Mouse (Mus musculus) cortical plate, adult 2 months (tissue): ENCODE data around the gene Lgi1. TPM values are rescaled to one million over a fixed set of nuclear protein-coding genes. Genes with fewer than 3 reads are reported as not detected.

Experiments
- H3K27ac ChIP-seq: fragments of 200-500 bp; 2 replicates; pipeline ENCODE4 v1.5.1; 2012; ENCODE audit warnings: low read length, control low read depth, inconsistent platforms; ENCODE audit not compliant: insufficient read depth
- H3K4me1 ChIP-seq: fragments of 200-500 bp; 2 replicates; pipeline ENCODE4 v1.6.1; 2011; ENCODE audit warnings: low read length; ENCODE audit not compliant: control insufficient read depth, insufficient read depth
- H3K4me3 ChIP-seq: fragments of 200-500 bp; 2 replicates; pipeline ENCODE4 v1.5.1; 2011; ENCODE audit warnings: mild to moderate bottlenecking, low read length, control low read depth; ENCODE audit not compliant: insufficient read depth
- CTCF ChIP-seq: fragments of 200-500 bp; IDR thresholded peaks from 2 replicates; pipeline ENCODE4 v1.5.1; 2011; ENCODE audit warnings: mild to moderate bottlenecking, control low read depth, low read length; ENCODE audit not compliant: insufficient read depth; ENCODE audit errors: extremely low read depth
- POLR2A ChIP-seq: fragments of 200-500 bp; IDR thresholded peaks from 2 replicates; pipeline ENCODE4 v1.6.1; 2011; ENCODE audit warnings: mild to moderate bottlenecking, low read length, control low read depth; ENCODE audit not compliant: insufficient read depth; ENCODE audit errors: extremely low read depth
- polyA plus RNA-seq: library from polyadenylated mRNA; depleted of rRNA; stranded (reverse); fragments of >200 nt; gene quantifications from 2 replicates; pipeline ENCODE4 v1.2.3, GENCODE M21; 2012

Gene Lgi1
- polyA plus RNA-seq, 1 experiment, result 80.9 TPM

GRCm38 (mm10) chr19:38332245-38332644 lies 67.9 kb downstream of the Lgi1 start:
- H3K4me1 ChIP-seq, result peaks cover 1% of the 10 kb centered on the region; the same call in 1 of the 2 replicates
- TF ChIP-seq POLR2A (no peak), CTCF (no peak)

GRCm38 (mm10) chr19:38332820-38333219 lies 68.5 kb downstream of the Lgi1 start:
- Histone ChIP-seq H3K4me1 (peaks cover 1% of the 10 kb centered on the region; the same call in 1 of the 2 replicates), H3K27ac (no peak overlapping the region), H3K4me3 (no peak overlapping the region)
- TF ChIP-seq POLR2A (no peak), CTCF (no peak)

More at GRCm38 (mm10) chr19:38332245-38332644, 67.9 kb downstream of the Lgi1 start:
- Histone ChIP-seq H3K27ac (peak overlapping the region; percentile 22; the same call in 1 of the 2 replicates), H3K4me3 (no peak overlapping the region)

- H3K27ac ChIP-seq, result no peak overlapping the region
- TF ChIP-seq POLR2A (no peak), CTCF (no peak)
- peaks cover 1% of the 10 kb centered on the region; the same call in 1 of the 2 replicates for H3K4me1 ChIP-seq
- no peak overlapping the region for H3K4me3 ChIP-seq
Measured at GRCm38 (mm10) chr19:38336553-38336952, 72.2 kb downstream of the Lgi1 start.

GRCm38 (mm10) chr19:38337332-38337731 lies 73.0 kb downstream of the Lgi1 start:
- no peak for TF ChIP-seq POLR2A
- no peak for TF ChIP-seq CTCF
- Histone ChIP-seq H3K4me3 (no peak overlapping the region), H3K27ac (no peak overlapping the region), H3K4me1 (no peaks in the 10 kb centered on the region)

GRCm38 (mm10) chr19:38339734-38340133 lies 75.4 kb downstream of the Lgi1 start:
- H3K27ac ChIP-seq, result no peak overlapping the region
- TF ChIP-seq POLR2A, result no peak
- TF ChIP-seq CTCF, result no peak
- no peaks in the 10 kb centered on the region for H3K4me1 ChIP-seq
- no peak overlapping the region for H3K4me3 ChIP-seq

- Histone ChIP-seq H3K27ac (no peak overlapping the region), H3K4me1 (no peaks in the 10 kb centered on the region), H3K4me3 (no peak overlapping the region)
- TF ChIP-seq POLR2A (no peak), CTCF (no peak)
Measured at GRCm38 (mm10) chr19:38343246-38343645, 78.9 kb downstream of the Lgi1 start.

- no peak for TF ChIP-seq POLR2A
- TF ChIP-seq CTCF, result no peak
- Histone ChIP-seq H3K4me1 (peaks cover 2% of the 10 kb centered on the region; the same call in 1 of the 2 replicates), H3K27ac (no peak overlapping the region), H3K4me3 (0 out of 2 replicates have a peak overlapping the region, but pooled peaks have one; percentile 18)
Measured at GRCm38 (mm10) chr19:38348271-38349012, 84.1 kb downstream of the Lgi1 start.

- peaks cover 2% of the 10 kb centered on the region; the same call in 1 of the 2 replicates for H3K4me1 ChIP-seq
- TF ChIP-seq POLR2A, result no peak
- no peak for TF ChIP-seq CTCF
- H3K27ac ChIP-seq, result no peak overlapping the region
- 0 out of 2 replicates have a peak overlapping the region, but pooled peaks have one; percentile 18 for H3K4me3 ChIP-seq
Measured at GRCm38 (mm10) chr19:38349013-38349341, 84.6 kb downstream of the Lgi1 start.

GRCm38 (mm10) chr19:38351202-38351601 lies 86.9 kb downstream of the Lgi1 start:
- TF ChIP-seq POLR2A, result no peak
- TF ChIP-seq CTCF, result no peak
- no peak overlapping the region for H3K4me3 ChIP-seq
- H3K4me1 ChIP-seq, result peaks cover 2% of the 10 kb centered on the region; the same call in 1 of the 2 replicates
- no peak overlapping the region for H3K27ac ChIP-seq

- H3K4me3 ChIP-seq, result no peak overlapping the region
- TF ChIP-seq CTCF, result no peak
- no peak for TF ChIP-seq POLR2A
Measured at GRCm38 (mm10) chr19:38351728-38352127, 87.4 kb downstream of the Lgi1 start.

More at GRCm38 (mm10) chr19:38351728-38352127, 87.4 kb downstream of the Lgi1 start:
- Histone ChIP-seq H3K27ac (no peak overlapping the region), H3K4me1 (peaks cover 2% of the 10 kb centered on the region; the same call in 1 of the 2 replicates)
